Mouse (Mus musculus) testis, adult 2 months (tissue): ENCODE data around the gene Reep1.

Source experiments
- CTCF ChIP-seq: fragments of 200-500 bp; IDR thresholded peaks from 2 replicates; pipeline ENCODE4 v1.5.1; 2012; ENCODE audit warnings: low read depth, mild to moderate bottlenecking, inconsistent platforms, low read length, moderate library complexity; ENCODE audit not compliant: control insufficient read depth, insufficient read depth, insufficient replicate concordance
- POLR2A ChIP-seq: fragments of 200-500 bp; IDR thresholded peaks from 2 replicates; pipeline ENCODE4 v1.6.1; 2012; ENCODE audit warnings: low read depth, mild to moderate bottlenecking, inconsistent platforms, low read length, moderate library complexity; ENCODE audit not compliant: control insufficient read depth

DNA sequence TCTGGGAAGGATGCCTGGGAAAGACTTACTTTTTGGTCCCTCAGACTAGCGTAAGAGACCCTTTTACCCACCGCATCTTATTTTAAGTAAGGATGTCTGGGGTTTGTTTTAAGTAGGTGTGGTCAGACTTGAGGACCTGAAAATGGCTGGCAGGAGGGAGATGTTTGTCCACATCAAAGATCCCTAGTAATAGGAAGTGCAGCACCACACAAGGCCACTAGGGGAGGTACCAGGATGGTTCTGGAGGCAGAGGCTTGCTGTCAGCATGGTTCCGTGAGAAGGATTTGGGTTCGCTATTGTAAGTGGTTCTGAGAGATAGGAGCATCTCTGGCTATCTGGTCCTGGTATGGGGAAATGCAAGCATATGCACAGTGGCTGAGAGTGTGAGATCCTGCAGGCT, 63.5 kb downstream of the Reep1 start:
- TF ChIP-seq POLR2A (no peak), CTCF (peak; percentile 30; the same call in 1 of the 2 replicates)
